Mouse (Mus musculus): ENCODE data around the gene Tmem63a. TPM values are rescaled to one million over a fixed set of nuclear protein-coding genes. Genes with fewer than 3 reads are reported as not detected.
A peak's percentile ranks its signal among the peaks of the same experiment; 100 is the strongest.

Gene Tmem63a
- polyA plus RNA-seq, 1 experiment: 45.5 TPM

- peaks cover 6% of the 10 kb centered on the region for H3K36me3 ChIP-seq (ENCODE audit: control insufficient read depth, insufficient read depth)
- no peak overlapping the region for H3K4me3 ChIP-seq
These were observed 2.4 kb downstream of the Tmem63a start for GRCm38 (mm10) chr1:180944553-180944952.

GRCm38 (mm10) chr1:180945001-180945980 is 3.1 kb downstream of the Tmem63a start:
- Histone ChIP-seq H3K4me2 (ENCODE audit: low read depth) (peak overlapping the region; percentile 76), H3K27me3 (ENCODE audit: control insufficient read depth, insufficient read depth, insufficient read length) (no peaks in the 10 kb centered on the region), H3ac (ENCODE audit: control insufficient read depth, insufficient read length) (no peak overlapping the region), H3K36me3 (ENCODE audit: control insufficient read depth, insufficient read depth) (peaks cover 11% of the 10 kb centered on the region), H3K4me3 (no peak overlapping the region), H3K79me2 (ENCODE audit: control insufficient read depth, insufficient read depth) (peaks cover 8% of the 10 kb centered on the region)
- TF ChIP-seq MAX (IDR thresholded peaks at IDR 0.05; ENCODE audit: low read depth): no peak
- TF ChIP-seq MYOD1 (IDR thresholded peaks at IDR 0.05; ENCODE audit: control insufficient read depth in 1 of 3, insufficient read length in 2 of 3, low read depth in 2 of 3): peak; percentile 22 to 73 (median 52)
- no peak for TF ChIP-seq SRF (IDR thresholded peaks at IDR 0.05; ENCODE audit: control insufficient read depth, insufficient read length, low read depth)
- no peak for TF ChIP-seq USF1 (IDR thresholded peaks at IDR 0.05; ENCODE audit: low read depth)
- peak in 2 of 3 experiments; percentile 12 to 62 for TF ChIP-seq MYOG (IDR thresholded peaks at IDR 0.05; ENCODE audit: control insufficient read depth in 1 of 3, insufficient read depth in 1 of 3, insufficient read length in 2 of 3, low read depth in 2 of 3)
- no peak for TF ChIP-seq POLR2AphosphoS2 (IDR thresholded peaks at IDR 0.05; ENCODE audit: insufficient read length, low read depth)
- TF ChIP-seq POLR2A (IDR thresholded peaks at IDR 0.05; ENCODE audit: insufficient read length, low read depth): no peak
- TF ChIP-seq E2F4 (IDR thresholded peaks at IDR 0.05; ENCODE audit: insufficient read depth): peak; percentile 43
- no peak for TF ChIP-seq TCF3 (IDR thresholded peaks at IDR 0.05; ENCODE audit: insufficient read length, low read depth)
- TF ChIP-seq CEBPB (IDR thresholded peaks at IDR 0.05; ENCODE audit: insufficient read depth, poor library complexity, severe bottlenecking): no peak
- TF ChIP-seq TCF12 (IDR thresholded peaks at IDR 0.05; ENCODE audit: insufficient read depth, poor library complexity, severe bottlenecking): no peak

More at GRCm38 (mm10) chr1:180944553-180944952, 2.4 kb downstream of the Tmem63a start:
- H3ac ChIP-seq (ENCODE audit: control insufficient read depth, insufficient read length): no peak overlapping the region
- no peaks in the 10 kb centered on the region for H3K27me3 ChIP-seq (ENCODE audit: control insufficient read depth, insufficient read depth, insufficient read length)
- peaks cover 8% of the 10 kb centered on the region for H3K79me2 ChIP-seq (ENCODE audit: control insufficient read depth, insufficient read depth)
- peak overlapping the region; percentile 76 for H3K4me2 ChIP-seq (ENCODE audit: low read depth)
- no peak for TF ChIP-seq MAX (IDR thresholded peaks at IDR 0.05; ENCODE audit: low read depth)
- no peak for TF ChIP-seq SRF (IDR thresholded peaks at IDR 0.05; ENCODE audit: control insufficient read depth, insufficient read length, low read depth)
- TF ChIP-seq MYOG (IDR thresholded peaks at IDR 0.05; ENCODE audit: control insufficient read depth in 1 of 3, insufficient read depth in 1 of 3, insufficient read length in 2 of 3, low read depth in 2 of 3): no peak
- TF ChIP-seq TCF3 (IDR thresholded peaks at IDR 0.05; ENCODE audit: insufficient read length, low read depth): no peak
- peak; percentile 78 for TF ChIP-seq CEBPB (IDR thresholded peaks at IDR 0.05; ENCODE audit: insufficient read depth, poor library complexity, severe bottlenecking)
- no peak for TF ChIP-seq E2F4 (IDR thresholded peaks at IDR 0.05; ENCODE audit: insufficient read depth)
- no peak for TF ChIP-seq TCF12 (IDR thresholded peaks at IDR 0.05; ENCODE audit: insufficient read depth, poor library complexity, severe bottlenecking)
- TF ChIP-seq POLR2A (IDR thresholded peaks at IDR 0.05; ENCODE audit: insufficient read length, low read depth): peak; percentile 43
- TF ChIP-seq REST (IDR thresholded peaks at IDR 0.05; ENCODE audit: insufficient read depth, insufficient read length): no peak
- no peak for TF ChIP-seq USF1 (IDR thresholded peaks at IDR 0.05; ENCODE audit: low read depth)
- no peak for TF ChIP-seq MYOD1 (IDR thresholded peaks at IDR 0.05; ENCODE audit: control insufficient read depth in 1 of 3, insufficient read length in 2 of 3, low read depth in 2 of 3)
- peak; percentile 44 for TF ChIP-seq POLR2AphosphoS2 (IDR thresholded peaks at IDR 0.05; ENCODE audit: insufficient read length, low read depth)

- H3K4me3 ChIP-seq: no peak overlapping the region
- no peak overlapping the region for H3K4me2 ChIP-seq (ENCODE audit: low read depth)
- TF ChIP-seq TCF3 (IDR thresholded peaks at IDR 0.05; ENCODE audit: insufficient read length, low read depth) (no peak), POLR2A (IDR thresholded peaks at IDR 0.05; ENCODE audit: insufficient read length, low read depth) (no peak), SRF (IDR thresholded peaks at IDR 0.05; ENCODE audit: control insufficient read depth, insufficient read length, low read depth) (no peak)
- H3ac ChIP-seq (ENCODE audit: control insufficient read depth, insufficient read length): no peak overlapping the region
- H3K27me3 ChIP-seq (ENCODE audit: control insufficient read depth, insufficient read depth, insufficient read length): no peaks in the 10 kb centered on the region
- peaks cover 4% of the 10 kb centered on the region for H3K79me2 ChIP-seq (ENCODE audit: control insufficient read depth, insufficient read depth)
- peaks cover 15% of the 10 kb centered on the region for H3K36me3 ChIP-seq (ENCODE audit: control insufficient read depth, insufficient read depth)
These were observed 4.3 kb downstream of the Tmem63a start for GRCm38 (mm10) chr1:180946448-180946847.

- H3ac ChIP-seq (ENCODE audit: control insufficient read depth, insufficient read length): no peak overlapping the region
- no peaks in the 10 kb centered on the region for H3K79me2 ChIP-seq (ENCODE audit: control insufficient read depth, insufficient read depth)
- no peak overlapping the region for H3K4me2 ChIP-seq (ENCODE audit: low read depth)
- H3K4me3 ChIP-seq: no peak overlapping the region
- TF ChIP-seq MYOD1 (IDR thresholded peaks at IDR 0.05; ENCODE audit: control insufficient read depth in 1 of 3, insufficient read length in 2 of 3, low read depth in 2 of 3): no peak
- no peaks in the 10 kb centered on the region for H3K27me3 ChIP-seq (ENCODE audit: control insufficient read depth, insufficient read depth, insufficient read length)
- peaks cover 30% of the 10 kb centered on the region for H3K36me3 ChIP-seq (ENCODE audit: control insufficient read depth, insufficient read depth)
These were observed 10.1 kb downstream of the Tmem63a start for GRCm38 (mm10) chr1:180952085-180952746.

- Histone ChIP-seq H3K36me3 (ENCODE audit: control insufficient read depth, insufficient read depth) (peaks cover 26% of the 10 kb centered on the region), H3K4me2 (ENCODE audit: low read depth) (no peak overlapping the region)
These were observed 10.7 kb downstream of the Tmem63a start for GRCm38 (mm10) chr1:180952808-180953207.

More at GRCm38 (mm10) chr1:180952808-180953207, 10.7 kb downstream of the Tmem63a start:
- H3K4me3 ChIP-seq: no peak overlapping the region
- no peak for TF ChIP-seq POLR2A (IDR thresholded peaks at IDR 0.05; ENCODE audit: insufficient read length, low read depth)
- TF ChIP-seq CEBPB (IDR thresholded peaks at IDR 0.05; ENCODE audit: insufficient read depth, poor library complexity, severe bottlenecking): no peak
- no peak for TF ChIP-seq USF1 (IDR thresholded peaks at IDR 0.05; ENCODE audit: low read depth)
- TF ChIP-seq SRF (IDR thresholded peaks at IDR 0.05; ENCODE audit: control insufficient read depth, insufficient read length, low read depth): no peak
- TF ChIP-seq E2F4 (IDR thresholded peaks at IDR 0.05; ENCODE audit: insufficient read depth): no peak
- no peak for TF ChIP-seq MYOG (IDR thresholded peaks at IDR 0.05; ENCODE audit: control insufficient read depth in 1 of 3, insufficient read depth in 1 of 3, insufficient read length in 2 of 3, low read depth in 2 of 3)
- TF ChIP-seq TCF3 (IDR thresholded peaks at IDR 0.05; ENCODE audit: insufficient read length, low read depth): no peak
- no peak for TF ChIP-seq MYOD1 (IDR thresholded peaks at IDR 0.05; ENCODE audit: control insufficient read depth in 1 of 3, insufficient read length in 2 of 3, low read depth in 2 of 3)
- TF ChIP-seq REST (IDR thresholded peaks at IDR 0.05; ENCODE audit: insufficient read depth, insufficient read length): no peak
- TF ChIP-seq TCF12 (IDR thresholded peaks at IDR 0.05; ENCODE audit: insufficient read depth, poor library complexity, severe bottlenecking): no peak
- TF ChIP-seq POLR2AphosphoS2 (IDR thresholded peaks at IDR 0.05; ENCODE audit: insufficient read length, low read depth): no peak
- no peak for TF ChIP-seq MAX (IDR thresholded peaks at IDR 0.05; ENCODE audit: low read depth)
- H3K27me3 ChIP-seq (ENCODE audit: control insufficient read depth, insufficient read depth, insufficient read length): no peaks in the 10 kb centered on the region
- no peak overlapping the region for H3ac ChIP-seq (ENCODE audit: control insufficient read depth, insufficient read length)
- H3K79me2 ChIP-seq (ENCODE audit: control insufficient read depth, insufficient read depth): no peaks in the 10 kb centered on the region

All from myocyte (in vitro differentiated cells).